Mouse (Mus musculus) liver, postnatal 0 days (tissue): ENCODE results near the gene 4930412O13Rik. TPM values are rescaled to one million over a fixed set of nuclear protein-coding genes. Genes with fewer than 3 reads are reported as not detected.
A peak's percentile ranks its signal among the peaks of the same experiment; 100 is the strongest.

ENCODE experiments used
- ATAC-seq: fragments of 200-750 bp; cut with Nextera tagmentation; 2 replicates; pipeline ENCODE4 v1.8.0; 2017; ENCODE audit warnings: mild to moderate bottlenecking, moderate library complexity
- DNase-seq: peaks from one replicate; pipeline ENCODE4 v3.0.0-alpha.2; 2016
- H3K27ac ChIP-seq: fragments of 300-500 bp; sonication (generic); 2 replicates; pipeline ENCODE4 v1.5.1; 2014; ENCODE audit warnings: antibody characterized with exemption, moderate library complexity, mild to moderate bottlenecking, low read depth
- H3K27me3 ChIP-seq: fragments of 300-500 bp; sonication (generic); 2 replicates; pipeline ENCODE4 v1.6.1; 2014; ENCODE audit warnings: low read length, control low read depth, mixed read lengths; ENCODE audit not compliant: insufficient read depth
- H3K36me3 ChIP-seq: fragments of 300-500 bp; sonication (generic); replicated peaks from 2 replicates; pipeline ENCODE4 v1.6.1; 2014; ENCODE audit warnings: mild to moderate bottlenecking, control low read depth, low read length, moderate library complexity, mixed read lengths; ENCODE audit not compliant: insufficient read depth
- H3K4me1 ChIP-seq: fragments of 300-500 bp; sonication (generic); 2 replicates; pipeline ENCODE4 v1.6.1; 2014; ENCODE audit warnings: antibody characterized with exemption, mild to moderate bottlenecking, control low read depth; ENCODE audit not compliant: insufficient read depth
- H3K4me2 ChIP-seq: fragments of 300-500 bp; sonication (generic); 2 replicates; pipeline ENCODE4 v1.6.1; 2014; ENCODE audit warnings: low read depth, mild to moderate bottlenecking, low read length, moderate library complexity, mixed read lengths
- H3K4me3 ChIP-seq: fragments of 300-500 bp; sonication (generic); 2 replicates; pipeline ENCODE4 v1.5.1; 2014; ENCODE audit warnings: low read depth, low read length
- H3K9ac ChIP-seq: fragments of 300-500 bp; sonication (generic); replicated peaks from 2 replicates; pipeline ENCODE4 v1.6.1; 2014; ENCODE audit warnings: mild to moderate bottlenecking, moderate library complexity
- H3K9me3 ChIP-seq: fragments of 300-500 bp; sonication (generic); 2 replicates; pipeline ENCODE4 v1.6.1; 2016; ENCODE audit warnings: mild to moderate bottlenecking, control low read depth, low read length, mixed read lengths
- CTCF ChIP-seq: sonication (generic); IDR thresholded peaks from 2 replicates; pipeline ENCODE4 v1.5.1; 2016; ENCODE audit warnings: antibody characterized with exemption, low read depth
- EP300 ChIP-seq: IDR thresholded peaks from 2 replicates; pipeline ENCODE4 v1.6.1; 2016; ENCODE audit warnings: antibody characterized with exemption, low read depth, mild to moderate bottlenecking
- WGBS: fragments of 180-500 bp; shearing (Covaris S2); extraction: QIAGEN DNeasy Blood & Tissue Kit; methylation state at CpG from one replicate; pipeline ENCODE4 v1.1.7; 2014; ENCODE audit not compliant: insufficient replicate concordance; 5-methylcytosine and 5-hydroxymethylcytosine counted together
- polyA plus RNA-seq: library from polyadenylated mRNA; unstranded; fragments of >200 nt; fragmentation: Nextera tagmentation; extraction: Ambion mirVana; gene quantifications from 2 replicates; pipeline ENCODE4 v1.2.1, GENCODE M21; 2015

4930412O13Rik gene
- polyA plus RNA-seq, 1 experiment from 2014 or later = not detected

GRCm38 (mm10) chr2:9918691-9919471 is 37.8 kb downstream of the 4930412O13Rik start:
- Histone ChIP-seq H3K36me3 (peaks cover 15% of the 10 kb centered on the region), H3K9me3 (no peaks in the 10 kb centered on the region), H3K27me3 (no peaks in the 10 kb centered on the region), H3K4me1 (peaks cover 3% of the 10 kb centered on the region; the same call in 1 of the 2 replicates), H3K4me2 (peak overlapping the region; percentile 51; the same call in 1 of the 2 replicates), H3K4me3 (peak overlapping the region; percentile 13; the same call in 1 of the 2 replicates), H3K9ac (no peak overlapping the region), H3K27ac (peak overlapping the region; percentile 70)
- WGBS = 62% methylated on average over 17 of the region's 17 CpGs
- TF ChIP-seq CTCF = no peak
- no peak for TF ChIP-seq EP300
- DNase-seq = peak; percentile 49
- ATAC-seq = peak; percentile 95

- H3K27ac ChIP-seq = peak overlapping the region; percentile 58
- DNase-seq = peak; percentile 35
Observed at GRCm38 (mm10) chr2:9926194-9926904, 45.3 kb downstream of the 4930412O13Rik start.

GRCm38 (mm10) chr2:9926905-9927283 is 45.8 kb downstream of the 4930412O13Rik start:
- no peak for DNase-seq

More at GRCm38 (mm10) chr2:9926194-9926904, 45.3 kb downstream of the 4930412O13Rik start:
- H3K9me3 ChIP-seq = no peaks in the 10 kb centered on the region
- peak overlapping the region; percentile 2; the same call in 1 of the 2 replicates for H3K4me3 ChIP-seq
- peak overlapping the region; percentile 24 for H3K4me2 ChIP-seq
- 36% methylated on average over 7 of the region's 7 CpGs for WGBS
- H3K27me3 ChIP-seq = no peaks in the 10 kb centered on the region
- H3K36me3 ChIP-seq = no peaks in the 10 kb centered on the region
- ATAC-seq = peak; percentile 93
- TF ChIP-seq CTCF (0 out of 2 replicates have a peak, but pooled peaks have one; percentile 4), EP300 (no peak)
- H3K4me1 ChIP-seq = 0 out of 2 replicates have a peak, but pooled peaks cover 3% of the 10 kb centered on the region
- no peak overlapping the region for H3K9ac ChIP-seq

More at GRCm38 (mm10) chr2:9926905-9927283, 45.8 kb downstream of the 4930412O13Rik start:
- H3K27me3 ChIP-seq = no peaks in the 10 kb centered on the region
- no peak overlapping the region for H3K4me3 ChIP-seq
- no peaks in the 10 kb centered on the region for H3K36me3 ChIP-seq
- 68% methylated on average over 4 of the region's 4 CpGs for WGBS
- no peak for TF ChIP-seq EP300
- TF ChIP-seq CTCF = no peak
- no peak overlapping the region for H3K4me2 ChIP-seq
- no peak for ATAC-seq
- no peak overlapping the region for H3K9ac ChIP-seq
- 0 out of 2 replicates have a peak overlapping the region, but pooled peaks have one; percentile 44 for H3K27ac ChIP-seq
- 0 out of 2 replicates have a peak, but pooled peaks cover 3% of the 10 kb centered on the region for H3K4me1 ChIP-seq
- H3K9me3 ChIP-seq = no peaks in the 10 kb centered on the region

Other genes with a start within 250 kb of the 4930412O13Rik start
- gene 9230102O04Rik, start 8.3 kb downstream of the 4930412O13Rik start, polyA plus RNA-seq = not detected in 2 replicates
- 1.1 and 1.3 TPM in 2 replicates for gene Gata3, start 8.8 kb downstream of the 4930412O13Rik start, polyA plus RNA-seq
- gene Taf3, start 167.3 kb downstream of the 4930412O13Rik start, polyA plus RNA-seq = 3.9 and 5.7 TPM in 2 replicates
- 439 and 445 TPM in 2 replicates for gene Atp5c1, start 199.3 kb downstream of the 4930412O13Rik start, polyA plus RNA-seq
- gene Kin, start 199.3 kb downstream of the 4930412O13Rik start, polyA plus RNA-seq = 16.1 and 16.2 TPM in 2 replicates